Mouse (Mus musculus) stomach, embryonic 14.5 days (tissue): ENCODE results near the gene 1700019D03Rik. TPM values are rescaled to one million over a fixed set of nuclear protein-coding genes. Genes with fewer than 3 reads are reported as not detected.
"Not testable (repeated sequence)": the region's sequence is repeated elsewhere in the genome, so short reads cannot be mapped to it uniquely, and the experiment has no call there.

Experiments used
- ATAC-seq: fragments of 200-750 bp; cut with Nextera tagmentation; 2 replicates; pipeline ENCODE4 v1.8.0; 2017; ENCODE audit warnings: low read depth, moderate TSS enrichment; ENCODE audit not compliant: insufficient number of reproducible peaks, insufficient read depth, low FRiP score
- H3K27ac ChIP-seq: fragments of 300-500 bp; sonication (generic); 2 replicates; pipeline ENCODE4 v1.5.1; 2014; ENCODE audit warnings: mild to moderate bottlenecking, low read length, moderate library complexity, mixed read lengths
- H3K27me3 ChIP-seq: fragments of 300-500 bp; sonication (generic); 2 replicates; pipeline ENCODE4 v1.6.1; 2014; ENCODE audit warnings: low read length, control low read depth, mixed read lengths; ENCODE audit not compliant: control insufficient read depth, insufficient read depth
- H3K36me3 ChIP-seq: fragments of 300-500 bp; sonication (generic); 2 replicates; pipeline ENCODE4 v1.6.1; 2014; ENCODE audit warnings: mild to moderate bottlenecking, control low read depth, low read length, moderate library complexity, mixed read lengths; ENCODE audit not compliant: control insufficient read depth, insufficient read depth
- H3K4me1 ChIP-seq: fragments of 300-500 bp; sonication (generic); 2 replicates; pipeline ENCODE4 v1.6.1; 2014; ENCODE audit warnings: low read length, control low read depth, mixed read lengths; ENCODE audit not compliant: control insufficient read depth, insufficient read depth
- H3K4me2 ChIP-seq: fragments of 300-500 bp; sonication (generic); replicated peaks from 2 replicates; pipeline ENCODE4 v1.6.1; 2014; ENCODE audit warnings: low read depth, low read length, control low read depth
- H3K4me3 ChIP-seq: fragments of 300-500 bp; sonication (generic); 2 replicates; pipeline ENCODE4 v1.5.1; 2014; ENCODE audit warnings: low read depth, low read length, control low read depth
- H3K9ac ChIP-seq: fragments of 300-500 bp; sonication (generic); replicated peaks from 2 replicates; pipeline ENCODE4 v1.6.1; 2014; ENCODE audit warnings: low read depth, mild to moderate bottlenecking, control low read depth, low read length, moderate library complexity, mixed read lengths
- H3K9me3 ChIP-seq: fragments of 300-500 bp; sonication (generic); 2 replicates; pipeline ENCODE4 v1.6.1; 2016; ENCODE audit warnings: low read depth, low read length, control low read depth; ENCODE audit not compliant: control insufficient read depth
- WGBS: fragments of 180-500 bp; shearing (Covaris S2); extraction: QIAGEN DNeasy Blood & Tissue Kit; methylation state at CpG from one replicate; pipeline ENCODE4 v1.1.7; 2014; 5-methylcytosine and 5-hydroxymethylcytosine counted together
- polyA plus RNA-seq: library from polyadenylated mRNA; unstranded; fragments of >200 nt; fragmentation: Nextera tagmentation; extraction: Ambion mirVana; gene quantifications from 2 replicates; pipeline ENCODE4 v1.2.1, GENCODE M21; 2014

The 1700019D03Rik gene
- polyA plus RNA-seq, 1 experiment from 2014 or later, result 6.2 TPM

DNA sequence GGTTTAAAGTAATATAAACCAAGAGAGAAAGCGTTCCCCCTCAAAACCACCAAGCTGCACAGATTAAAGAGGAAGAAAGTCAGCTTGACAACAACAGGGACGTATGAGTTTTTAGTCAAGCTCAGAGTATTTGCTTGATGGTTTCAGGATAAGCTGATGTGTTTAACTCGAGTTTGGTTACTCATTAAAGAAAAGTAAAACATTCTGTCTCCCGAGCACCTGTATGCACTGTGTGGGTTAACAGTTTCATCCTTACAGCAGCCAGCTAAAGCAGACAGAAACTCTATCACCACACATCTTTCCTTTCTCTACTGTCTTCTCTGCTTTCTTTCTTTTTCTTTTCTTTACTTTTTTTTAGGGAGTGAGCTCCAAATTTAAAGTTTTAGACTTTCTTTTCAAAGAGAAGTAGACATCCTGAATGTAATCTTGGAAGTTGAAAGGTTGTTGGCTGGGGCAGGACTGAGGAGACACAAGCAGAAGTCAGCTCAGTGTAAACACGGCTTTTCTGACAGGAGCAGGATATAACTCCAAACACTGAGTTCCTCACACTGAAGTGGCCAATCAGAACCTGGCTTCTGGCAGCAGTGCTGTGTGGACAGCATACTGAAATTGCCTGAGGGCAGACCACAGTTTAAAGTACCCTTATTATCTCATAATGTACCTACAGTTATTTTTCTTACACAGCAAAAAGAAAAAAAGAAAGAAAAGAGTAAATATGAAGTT, 68.7 kb downstream of the 1700019D03Rik start:
- Histone ChIP-seq H3K4me1 (no peaks in the 10 kb centered on the region), H3K27me3 (no peaks in the 10 kb centered on the region), H3K9ac (no peak overlapping the region), H3K9me3 (no peaks in the 10 kb centered on the region), H3K4me2 (peak overlapping the region; percentile 97; the same call in 1 of the 2 replicates), H3K4me3 (no peak overlapping the region), H3K36me3 (no peaks in the 10 kb centered on the region), H3K27ac (no peak overlapping the region)
- no peak for ATAC-seq
- WGBS, result 21% methylated on average over 5 of the region's 5 CpGs

DNA sequence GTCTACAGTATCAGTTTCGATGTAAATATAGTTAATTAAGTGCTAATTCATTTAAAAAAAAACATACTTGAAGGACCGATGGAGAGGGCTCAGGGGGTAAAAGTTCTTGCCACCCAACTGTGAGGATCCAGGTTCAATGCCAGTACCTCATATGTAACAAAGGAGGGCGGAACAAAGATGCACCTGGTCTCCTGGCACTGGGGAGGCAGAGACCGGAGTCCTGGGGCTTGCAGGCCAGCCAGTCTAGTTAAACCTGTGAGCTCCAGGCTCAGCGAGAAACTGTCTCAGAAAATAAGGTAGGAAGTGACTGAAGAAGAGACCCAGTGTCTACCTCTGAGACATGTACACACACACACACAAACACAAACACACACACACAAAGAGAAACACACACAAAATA, 72.1 kb downstream of the 1700019D03Rik start:
- Histone ChIP-seq H3K9me3 (no peaks in the 10 kb centered on the region), H3K4me2 (no peak overlapping the region), H3K4me1 (no peaks in the 10 kb centered on the region), H3K4me3 (no peak overlapping the region), H3K36me3 (no peaks in the 10 kb centered on the region), H3K27me3 (no peaks in the 10 kb centered on the region), H3K27ac (no peak overlapping the region), H3K9ac (no peak overlapping the region)
- no peak for ATAC-seq
- 89% methylated on average over 5 of the region's 5 CpGs for WGBS

DNA sequence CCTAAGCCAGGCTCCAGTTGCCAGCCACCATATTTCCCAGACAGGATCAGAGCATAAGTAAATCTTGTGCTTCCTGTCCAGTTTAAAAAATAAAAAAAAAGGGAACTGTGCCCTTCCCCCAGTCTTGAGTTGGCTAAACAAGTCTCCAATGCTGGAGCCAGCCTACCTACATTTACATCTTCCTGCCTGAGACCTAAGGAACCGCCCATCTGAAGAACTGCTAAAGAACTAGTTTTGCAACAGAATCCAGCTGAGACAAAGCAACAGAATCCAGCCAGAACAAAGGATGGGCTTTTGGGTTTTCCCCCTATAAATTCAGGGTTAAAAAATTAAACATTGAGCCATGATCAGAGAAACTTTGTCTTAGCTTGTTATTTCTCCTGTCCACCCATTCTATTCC, 81.0 kb downstream of the 1700019D03Rik start:
- no peak for ATAC-seq
- 93% methylated on average over 1 of the region's 1 CpGs for WGBS
- Histone ChIP-seq H3K27ac (no peak overlapping the region), H3K4me2 (no peak overlapping the region), H3K4me3 (no peak overlapping the region), H3K36me3 (no peaks in the 10 kb centered on the region), H3K4me1 (no peaks in the 10 kb centered on the region), H3K9me3 (no peaks in the 10 kb centered on the region; the same call in 1 of the 2 replicates), H3K27me3 (no peaks in the 10 kb centered on the region), H3K9ac (no peak overlapping the region)

DNA sequence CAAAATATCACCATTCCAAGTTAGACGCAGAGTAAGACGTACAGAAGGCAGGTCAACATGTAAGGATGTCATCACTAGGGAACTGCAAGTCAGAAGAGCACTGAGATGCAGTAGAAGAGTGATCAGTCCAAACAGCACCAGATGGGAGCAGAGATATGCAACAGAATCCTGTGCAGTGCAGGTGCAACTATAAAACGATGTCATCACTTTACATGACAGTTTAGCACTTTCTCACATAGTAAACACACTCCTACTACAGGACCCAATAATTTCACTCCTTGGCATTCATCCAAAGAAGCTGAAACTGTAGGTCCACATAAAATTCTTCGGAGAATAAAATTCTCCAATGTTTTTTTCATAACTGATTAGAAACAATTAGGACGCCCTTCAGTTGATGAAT, 85.5 kb downstream of the 1700019D03Rik start:
- ATAC-seq, result no peak
- WGBS, result 67% methylated on average over 5 of the region's 5 CpGs
- Histone ChIP-seq H3K36me3 (no peaks in the 10 kb centered on the region), H3K4me1 (no peaks in the 10 kb centered on the region), H3K4me2 (no peak overlapping the region), H3K27me3 (no peaks in the 10 kb centered on the region), H3K4me3 (no peak overlapping the region), H3K27ac (no peak overlapping the region), H3K9me3 (no peaks in the 10 kb centered on the region; the same call in 1 of the 2 replicates), H3K9ac (no peak overlapping the region)

DNA sequence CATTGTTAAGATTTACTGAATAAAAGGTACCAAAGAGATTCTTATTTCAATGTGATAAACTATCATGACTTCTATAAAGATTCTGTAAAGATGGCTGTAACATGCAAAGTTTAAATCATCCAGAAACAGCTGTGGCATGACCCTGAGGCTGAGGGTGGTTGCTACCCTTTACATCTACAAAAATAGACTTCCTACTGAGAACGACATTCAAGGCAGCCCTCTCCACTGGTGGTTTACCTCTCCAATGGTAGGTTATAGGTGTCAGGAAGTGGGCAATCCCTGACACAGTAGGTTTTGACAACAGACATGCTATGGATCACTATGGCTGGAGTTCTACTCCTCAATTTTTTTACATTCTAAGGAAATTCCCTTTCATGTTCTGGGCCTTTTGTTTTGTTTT, 95.5 kb downstream of the 1700019D03Rik start:
- H3K9ac ChIP-seq, H3K27ac ChIP-seq, H3K4me1 ChIP-seq, H3K36me3 ChIP-seq, H3K4me2 ChIP-seq, H3K27me3 ChIP-seq, H3K4me3 ChIP-seq, H3K9me3 ChIP-seq, ATAC-seq: not testable (repeated sequence)
- no CpG with 5 or more reads among the region's 1 CpGs for WGBS

DNA sequence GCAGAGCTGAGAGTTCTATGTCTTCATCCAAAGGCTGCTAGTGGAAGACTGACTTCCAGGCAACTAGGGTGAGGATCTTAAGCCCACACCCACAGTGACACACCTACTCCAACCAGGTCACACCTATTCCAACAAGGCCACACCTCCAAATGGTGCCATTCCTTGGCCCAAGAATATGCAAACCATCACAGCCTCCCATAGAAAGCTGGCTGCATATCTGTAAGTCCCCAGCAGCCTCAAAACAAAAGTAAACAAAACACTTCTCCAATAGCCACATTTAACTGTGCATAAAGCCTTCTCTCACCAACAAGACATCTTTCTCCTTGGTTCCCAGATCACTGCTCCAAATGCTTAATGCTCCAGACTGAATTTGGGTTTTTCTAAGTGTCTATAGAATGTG, 101.1 kb downstream of the 1700019D03Rik start:
- H3K4me2 ChIP-seq, H3K36me3 ChIP-seq, ATAC-seq: not testable (repeated sequence)

DNA sequence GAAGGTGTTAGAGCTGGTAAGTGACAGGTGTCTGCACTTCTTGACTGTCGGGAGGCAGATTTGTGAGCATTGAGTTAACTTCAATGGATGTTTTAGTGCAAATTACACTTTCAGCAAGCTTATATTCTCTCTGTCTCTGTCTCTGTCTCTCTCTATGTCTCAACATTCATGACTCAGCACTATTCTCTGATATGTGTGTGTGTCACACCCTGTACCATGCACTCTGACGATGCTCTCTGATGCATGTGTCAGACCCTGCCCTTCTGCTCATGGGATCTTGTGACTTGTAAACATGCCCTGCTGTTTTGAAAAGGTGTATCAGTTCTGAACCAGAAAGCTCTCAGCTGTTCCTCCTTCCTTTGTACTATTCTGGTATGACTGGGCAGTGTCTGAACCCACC, 103.3 kb downstream of the 1700019D03Rik start:
- ATAC-seq, result no peak
- Histone ChIP-seq H3K36me3 (no peaks in the 10 kb centered on the region), H3K9me3 (no peaks in the 10 kb centered on the region), H3K27ac (no peak overlapping the region), H3K9ac (no peak overlapping the region), H3K4me3 (no peak overlapping the region), H3K4me1 (no peaks in the 10 kb centered on the region), H3K27me3 (no peaks in the 10 kb centered on the region), H3K4me2 (no peak overlapping the region)
- WGBS, result 86% methylated on average over 2 of the region's 2 CpGs

More for the DNA sequence above, 101.1 kb downstream of the 1700019D03Rik start:
- not testable (repeated sequence) for H3K9me3 ChIP-seq, H3K27ac ChIP-seq, H3K4me1 ChIP-seq, H3K27me3 ChIP-seq, H3K4me3 ChIP-seq, H3K9ac ChIP-seq

DNA sequence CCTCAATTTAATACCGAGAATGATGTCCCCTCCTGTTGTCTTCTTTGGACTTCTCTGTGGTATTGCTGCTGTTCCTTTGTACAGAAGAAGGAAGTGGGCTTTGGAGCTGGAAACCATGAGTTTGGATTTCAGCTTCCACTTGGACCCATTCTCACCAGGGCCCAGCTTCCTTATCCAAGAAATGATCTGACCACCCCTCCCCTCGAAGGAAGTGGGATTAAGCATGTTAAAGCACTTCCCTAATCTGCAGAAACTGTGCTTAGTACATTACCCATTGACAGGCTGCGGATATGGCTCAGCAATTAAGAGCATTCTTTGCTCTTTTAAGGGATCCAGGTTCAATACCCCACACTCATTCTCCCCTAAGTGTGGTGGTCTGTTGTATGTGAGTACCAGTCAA, 110.2 kb downstream of the 1700019D03Rik start:
- Histone ChIP-seq H3K4me3 (no peak overlapping the region), H3K27me3 (no peaks in the 10 kb centered on the region), H3K27ac (no peak overlapping the region), H3K9ac (no peak overlapping the region), H3K9me3 (no peaks in the 10 kb centered on the region), H3K4me1 (no peaks in the 10 kb centered on the region), H3K4me2 (no peak overlapping the region), H3K36me3 (no peaks in the 10 kb centered on the region)
- WGBS, result 84% methylated on average over 3 of the region's 3 CpGs
- ATAC-seq, result no peak

DNA sequence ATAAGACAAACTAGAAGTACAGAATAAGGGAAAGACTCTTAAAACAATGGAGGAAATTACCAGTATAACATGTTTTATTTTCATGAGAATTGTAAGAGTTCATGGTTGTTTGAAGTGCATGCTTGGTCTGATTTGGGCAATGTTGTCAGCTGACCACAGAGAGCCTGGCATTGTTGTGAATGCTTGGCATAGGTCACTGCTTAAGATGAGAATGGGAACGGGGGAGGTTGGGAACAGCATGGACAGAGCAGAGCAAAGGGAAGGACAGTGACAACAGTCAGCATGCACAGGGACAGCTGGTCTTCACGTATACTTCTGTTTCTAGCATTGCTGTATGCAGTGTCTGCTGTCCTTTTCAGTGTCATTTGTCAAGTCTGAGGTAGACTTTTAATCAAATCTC, 135.8 kb downstream of the 1700019D03Rik start:
- Histone ChIP-seq H3K4me3 (no peak overlapping the region), H3K27ac (no peak overlapping the region), H3K27me3 (no peaks in the 10 kb centered on the region), H3K9ac (no peak overlapping the region), H3K9me3 (no peaks in the 10 kb centered on the region), H3K4me2 (no peak overlapping the region), H3K4me1 (no peaks in the 10 kb centered on the region), H3K36me3 (no peaks in the 10 kb centered on the region)
- no peak for ATAC-seq
- 77% methylated on average over 2 of the region's 2 CpGs for WGBS
